Mouse (Mus musculus) lung, postnatal 14 days (tissue): ENCODE results near the gene Maoa.

ENCODE experiments used
- DNase-seq: peaks from one replicate; pipeline ENCODE4 v3.0.0; 2021

Gene Maoa

DNA sequence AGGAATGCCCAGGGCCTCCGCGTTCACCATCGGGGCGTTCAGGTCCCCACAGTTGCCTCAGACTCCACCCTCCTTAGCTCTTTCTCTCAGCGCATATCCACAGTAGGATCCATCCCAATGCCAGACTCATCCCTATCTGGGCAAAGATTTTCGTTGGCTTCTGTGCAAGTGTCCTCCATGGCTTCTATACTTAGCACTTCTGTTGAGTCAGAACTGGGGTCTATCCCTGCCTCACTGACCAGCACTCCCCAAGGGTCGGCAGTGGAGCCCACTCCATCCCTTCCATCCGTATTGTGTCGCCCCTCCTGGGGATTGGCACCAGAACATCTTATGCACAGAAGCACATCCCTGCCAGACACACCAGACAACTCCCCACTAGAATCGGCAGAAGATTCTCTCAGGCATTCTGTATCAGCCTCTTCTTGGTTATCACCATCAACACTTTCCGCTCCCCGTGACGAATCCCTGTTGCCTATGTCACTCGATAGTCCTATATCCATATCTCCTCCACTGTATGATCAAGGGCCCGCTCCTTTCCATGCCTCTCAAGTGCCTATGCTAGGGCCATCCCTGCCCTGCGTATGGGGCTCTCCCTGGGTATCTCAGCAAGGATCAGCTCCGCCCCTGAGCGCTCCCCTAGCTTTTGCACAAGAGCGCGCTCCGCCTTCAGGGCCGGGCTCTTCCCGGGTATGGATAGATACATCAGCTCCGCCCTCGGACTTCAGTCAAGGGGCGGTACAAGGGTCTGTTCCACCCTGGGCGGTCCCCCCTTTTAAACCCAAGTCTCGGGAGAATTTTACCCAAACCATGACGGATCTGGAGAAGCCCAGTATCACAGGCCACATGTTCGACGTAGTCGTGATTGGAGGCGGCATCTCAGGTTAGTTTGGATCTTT, at the start of gene Maoa:
Gene Maoa, plus strand, starts transcription at position 665 of the 896 bp plus-strand sequence.
- DNase-seq, result peak; percentile 71

DNA sequence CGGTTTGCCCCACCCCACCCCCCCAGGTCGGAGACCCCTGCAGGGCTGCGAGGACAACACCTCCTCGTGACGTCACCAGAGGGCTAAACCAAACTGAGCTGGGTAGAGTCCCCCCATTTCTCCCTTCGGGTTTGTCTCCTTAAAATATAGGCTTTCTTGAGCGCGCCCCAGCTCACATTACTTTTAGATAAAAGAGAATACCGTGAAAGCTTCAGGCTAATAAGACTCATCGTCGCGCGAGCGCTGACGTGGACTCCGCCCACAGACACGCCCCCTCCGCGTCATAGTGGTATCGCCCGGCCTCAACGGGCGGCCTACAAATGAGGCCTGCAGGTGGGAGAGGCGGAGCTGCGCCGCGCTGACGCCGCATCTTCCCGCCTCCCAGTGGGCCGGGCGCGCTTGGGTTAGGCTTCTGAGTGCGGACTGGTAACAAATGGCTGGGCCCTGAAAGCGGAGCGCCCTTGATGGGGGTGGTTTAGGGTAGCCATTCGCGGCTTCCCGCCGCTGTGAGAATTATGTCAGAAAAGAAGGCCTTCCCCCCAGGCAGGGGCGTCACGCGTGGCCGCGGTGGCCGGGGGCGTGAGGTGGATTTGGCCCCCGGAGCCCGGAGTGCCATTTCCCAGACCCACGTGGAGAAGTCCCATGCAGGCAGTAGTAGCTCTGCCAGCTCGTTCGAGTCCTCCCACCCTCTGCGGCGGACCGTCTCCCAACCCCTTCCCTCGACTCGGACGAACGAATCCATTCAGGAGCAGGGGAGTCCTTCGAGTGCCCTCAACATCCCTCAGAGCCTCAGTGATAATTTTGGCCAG, 1.1 kb upstream of the Maoa start:
- DNase-seq, result peak; percentile 89

GRCm38 (mm10) chrX:16656511-16656910, 37.0 kb downstream of the Maoa start:
- no peak for DNase-seq

GRCm38 (mm10) chrX:16706094-16706493, 86.6 kb downstream of the Maoa start:
- no peak for DNase-seq

GRCm38 (mm10) chrX:16714033-16714432, 94.5 kb downstream of the Maoa start:
- DNase-seq, result no peak
